Mouse (Mus musculus) heart, postnatal 14 days (tissue): Measurements from ENCODE around the gene Dlg2. TPM values are rescaled to one million over a fixed set of nuclear protein-coding genes. Genes with fewer than 3 reads are reported as not detected.

Source experiments
- DNase-seq, 2 experiments: peaks; one replicate each; pipeline ENCODE4 v3.0.0; 2021 to 2022
- intact Hi-C: fragments of 180-260 bp; cut with DNase I; formaldehyde crosslinking; loops from one replicate; pipeline ENCODE4 v1.15.1; 2025
- total RNA-seq, 2 experiments: library from RNA; stranded (reverse); gene quantifications; 2 replicates each; pipeline ENCODE4 v1.2.3; 2021

The Dlg2 gene
- total RNA-seq, 2 experiments from 2014 or later: 1.9 to 2.9 TPM

- no peak for DNase-seq
- intact Hi-C loops: no loop called here
These were observed 742.0 kb downstream of the Dlg2 start for GRCm38 (mm10) chr7:91218321-91218987.

- intact Hi-C loops: no loop called here
- peak; percentile 4 to 47 for DNase-seq
These were observed 750.0 kb downstream of the Dlg2 start for GRCm38 (mm10) chr7:91226442-91226841.

DNA sequence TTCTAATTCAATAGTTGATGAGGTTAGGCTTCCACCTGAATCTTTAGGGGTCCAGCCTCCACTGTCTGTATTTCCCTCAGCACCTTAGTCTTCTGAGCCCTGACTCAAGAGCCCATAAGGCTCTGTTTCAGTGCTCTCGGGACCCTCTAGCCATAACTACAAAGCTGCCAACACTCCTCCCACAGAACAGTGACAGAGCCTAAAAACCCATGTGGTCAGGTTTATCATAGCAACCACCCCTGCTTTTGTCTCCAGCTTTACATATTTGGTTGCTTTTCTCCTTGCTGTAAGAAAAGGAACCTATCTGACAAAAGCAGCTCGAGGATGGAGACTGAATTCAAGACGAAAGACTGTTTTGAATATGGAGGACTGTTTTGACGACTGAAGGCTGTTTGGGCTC lies 765.2 kb downstream of the Dlg2 start:
- intact Hi-C loops: no loop called here
- no peak for DNase-seq

DNA sequence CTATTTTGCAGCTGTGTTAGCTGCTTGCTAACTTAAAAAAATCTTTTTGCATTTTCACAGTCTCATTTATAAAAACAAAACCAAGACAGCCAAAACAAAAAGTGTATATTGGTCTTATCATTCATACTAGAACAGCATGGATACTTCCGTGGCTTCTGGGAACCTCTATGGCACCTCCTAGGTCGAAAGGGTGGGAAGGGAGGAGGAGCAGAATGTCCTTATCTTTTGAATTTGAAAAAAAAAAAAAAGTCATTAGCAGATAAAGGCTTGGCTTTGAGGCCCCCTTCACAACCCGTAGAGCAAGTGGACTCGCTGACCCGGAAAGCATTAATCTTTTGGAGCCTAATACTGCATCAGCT lies 785.2 kb downstream of the Dlg2 start:
- intact Hi-C loops: no loop called here
- no peak for DNase-seq

- intact Hi-C loops: no loop called here
- DNase-seq: no peak
These were observed 785.8 kb downstream of the Dlg2 start for GRCm38 (mm10) chr7:91262031-91262951.

GRCm38 (mm10) chr7:91262998-91263397 lies 786.5 kb downstream of the Dlg2 start:
- DNase-seq: no peak
- intact Hi-C loops: no loop called here

DNA sequence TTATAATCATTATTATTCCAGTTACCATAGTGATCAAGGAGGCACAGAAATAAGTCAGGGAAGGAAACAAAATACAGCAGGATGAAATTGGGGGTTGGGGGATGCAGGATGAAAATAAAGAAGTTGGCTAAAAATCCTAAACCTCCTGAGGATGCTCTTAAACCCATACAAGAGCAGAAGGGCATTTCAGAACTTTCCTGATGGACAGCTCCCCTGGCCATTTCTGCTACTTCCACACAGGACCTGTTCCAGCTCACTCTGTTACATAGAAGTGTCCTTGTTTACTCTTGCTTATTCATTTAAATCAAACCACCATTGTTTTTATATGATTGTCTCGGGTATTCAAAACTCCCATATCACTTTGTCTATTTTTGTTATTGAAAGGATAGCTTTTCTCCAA lies 791.3 kb downstream of the Dlg2 start:
- DNase-seq: peak; percentile 23 to 41
- intact Hi-C loops: no loop called here

GRCm38 (mm10) chr7:91284167-91284566 lies 807.7 kb downstream of the Dlg2 start:
- intact Hi-C loops: no loop called here
- no peak for DNase-seq

GRCm38 (mm10) chr7:91288324-91288723 lies 811.9 kb downstream of the Dlg2 start:
- no peak for DNase-seq
- intact Hi-C loops: no loop called here

DNA sequence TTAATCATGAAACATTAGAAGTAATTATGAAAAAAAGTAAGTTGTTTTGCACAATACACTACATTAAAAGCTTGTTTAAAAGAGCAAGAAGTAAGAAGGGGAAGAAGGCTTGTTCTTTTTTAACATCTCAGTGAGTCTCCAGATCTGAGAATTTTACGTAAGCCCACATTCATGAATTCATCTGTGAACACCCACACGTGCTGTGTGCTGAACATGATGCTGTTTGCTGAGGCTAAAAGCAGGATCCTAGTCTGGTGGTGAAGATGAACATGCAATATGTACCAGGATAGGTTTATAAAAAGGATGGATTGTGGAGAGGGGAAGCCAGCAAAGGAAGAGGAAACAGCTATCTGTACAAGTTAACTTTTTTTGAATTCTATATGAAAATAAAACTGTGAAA lies 819.7 kb downstream of the Dlg2 start:
- no peak for DNase-seq
- intact Hi-C loops: no loop called here

DNA sequence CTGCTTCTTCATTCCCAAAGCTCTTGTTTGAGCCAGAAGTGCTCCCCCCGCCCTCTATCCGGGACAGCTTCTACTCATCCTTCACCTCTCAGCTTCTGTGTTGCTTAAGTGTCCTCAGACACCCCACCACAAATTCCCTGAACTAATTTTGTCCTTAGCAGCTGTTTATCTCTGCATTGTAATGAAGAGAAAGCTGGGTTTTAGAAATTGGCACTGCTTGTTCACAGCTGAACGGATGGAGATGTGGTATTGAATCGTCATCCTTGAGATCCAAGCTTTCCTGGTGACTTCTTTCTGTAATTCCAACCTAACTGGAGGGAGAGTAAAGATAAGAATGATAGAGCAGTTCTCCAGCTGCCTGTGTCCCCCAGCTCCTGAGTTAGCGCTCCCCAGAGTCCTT lies 834.7 kb downstream of the Dlg2 start:
- no peak for DNase-seq
- intact Hi-C loops: no loop called here

DNA sequence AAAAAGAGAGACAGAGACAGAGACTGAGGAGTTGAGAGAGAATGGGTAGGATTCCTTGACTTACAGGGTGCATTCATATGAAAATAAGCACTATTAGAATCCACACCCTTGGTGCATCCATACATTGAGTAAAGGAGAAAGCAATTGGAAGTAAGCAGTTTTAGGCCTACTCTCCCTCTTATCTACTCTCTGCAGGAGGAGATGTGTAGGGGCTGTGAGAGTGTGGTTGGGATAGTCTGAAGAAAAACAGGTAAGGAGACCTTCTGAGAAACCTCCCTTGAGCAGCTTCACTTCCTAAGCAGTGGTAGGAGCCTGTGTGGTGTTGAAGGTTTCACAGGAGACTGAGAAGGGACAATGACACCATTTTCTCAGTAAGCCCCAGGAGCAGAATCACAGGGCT lies 868.6 kb downstream of the Dlg2 start:
- intact Hi-C loops: no loop called here
- no peak for DNase-seq

DNA sequence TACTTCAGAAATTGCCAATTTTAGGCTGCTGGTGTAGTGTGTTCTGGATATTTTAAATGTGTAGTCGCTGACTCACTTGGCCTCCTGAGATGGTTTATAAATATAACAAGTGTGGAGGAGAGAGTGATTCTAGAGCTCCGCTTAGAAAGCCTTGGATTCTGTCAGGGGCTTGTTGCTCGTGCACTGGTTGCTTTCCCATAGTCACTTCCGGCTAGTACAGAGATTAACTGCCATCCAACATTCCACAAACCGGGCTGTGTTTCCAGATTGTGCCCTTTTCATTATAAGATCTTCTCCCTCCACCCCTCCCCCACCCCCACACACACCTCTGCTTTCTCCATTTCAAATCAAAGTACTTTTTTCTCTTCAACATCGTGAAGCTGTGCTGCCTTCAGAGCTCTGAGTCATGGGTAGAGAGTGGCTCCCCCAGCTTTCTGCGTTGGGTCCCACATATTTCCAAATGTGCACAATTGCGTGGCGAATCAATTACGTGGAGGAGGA lies 893.4 kb downstream of the Dlg2 start:
- intact Hi-C loops: no loop called here
- no peak for DNase-seq

DNA sequence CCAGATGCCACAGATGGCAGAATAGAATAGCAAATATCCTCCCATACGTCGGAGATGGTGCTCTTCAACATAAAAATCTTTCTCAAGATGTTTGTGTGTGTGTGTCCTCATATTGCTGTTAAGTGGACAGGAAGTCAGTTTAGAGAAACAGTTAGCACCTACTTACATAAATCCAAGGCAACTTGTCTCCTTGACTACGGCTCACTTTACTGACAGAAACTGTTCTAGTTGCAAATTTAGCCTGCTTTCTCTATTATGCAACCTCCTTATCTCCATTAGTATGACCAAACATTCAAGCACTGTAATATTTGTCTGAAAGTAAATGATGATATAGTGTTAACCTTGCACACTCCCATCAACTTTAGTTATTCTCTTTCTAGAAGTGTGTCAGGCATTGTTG lies 905.8 kb downstream of the Dlg2 start:
- intact Hi-C loops: no loop called here

GRCm38 (mm10) chr7:91383873-91384272 lies 907.4 kb downstream of the Dlg2 start:
- intact Hi-C loops: no loop called here
- no peak for DNase-seq

More for the DNA sequence above, 905.8 kb downstream of the Dlg2 start:
- DNase-seq: no peak

GRCm38 (mm10) chr7:91389272-91389671 lies 912.8 kb downstream of the Dlg2 start:
- DNase-seq: no peak
- intact Hi-C loops: no loop called here

- intact Hi-C loops: no loop called here
- DNase-seq: no peak
These were observed 921.4 kb downstream of the Dlg2 start for GRCm38 (mm10) chr7:91397827-91398226.

GRCm38 (mm10) chr7:91412109-91412508 lies 935.6 kb downstream of the Dlg2 start:
- no peak for DNase-seq
- intact Hi-C loops: no loop called here

DNA sequence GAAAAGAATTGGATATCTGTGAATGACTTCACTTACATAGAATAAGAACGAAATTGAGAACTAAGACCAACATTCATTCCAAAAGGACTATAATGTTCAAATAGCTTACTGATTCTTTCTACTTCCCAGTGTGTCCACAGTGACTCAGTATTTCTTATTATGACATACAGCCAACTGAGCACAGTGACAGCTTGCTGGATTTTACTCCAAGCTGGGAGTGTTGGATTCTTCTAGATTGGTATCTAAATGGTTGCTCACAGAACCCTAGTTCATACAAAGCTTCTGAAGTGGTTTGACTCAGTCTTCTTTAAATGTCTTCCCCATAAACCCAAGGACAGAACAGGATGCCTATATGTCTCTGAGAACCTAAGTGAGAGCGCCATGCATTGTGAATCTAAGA lies 937.7 kb downstream of the Dlg2 start:
- intact Hi-C loops: no loop called here
- DNase-seq: no peak

DNA sequence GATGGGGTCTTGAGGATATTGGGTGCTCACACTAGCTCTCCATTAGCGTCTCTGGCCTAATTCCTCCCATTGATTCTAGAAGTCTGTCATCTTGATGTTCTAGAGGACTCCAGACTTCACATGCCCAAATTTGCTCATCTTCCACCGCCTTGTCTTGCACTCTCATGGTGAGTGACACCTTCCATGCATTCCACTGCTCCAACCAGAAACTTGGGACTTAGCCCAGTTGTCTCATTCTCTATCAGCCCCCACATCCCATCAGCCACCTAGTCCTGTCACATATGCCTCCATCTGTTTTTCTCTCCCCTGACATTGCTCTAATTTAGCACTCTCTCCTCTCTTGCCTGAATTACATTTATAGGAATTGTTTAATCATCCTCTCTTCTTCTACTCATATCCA lies 938.3 kb downstream of the Dlg2 start:
- intact Hi-C loops: no loop called here
- no peak for DNase-seq

- intact Hi-C loops: no loop called here
- no peak for DNase-seq
These were observed 943.7 kb downstream of the Dlg2 start for GRCm38 (mm10) chr7:91420215-91420614.

- intact Hi-C loops: no loop called here
- DNase-seq: no peak
These were observed 947.3 kb downstream of the Dlg2 start for GRCm38 (mm10) chr7:91423784-91424183.
